24 mouse cellular contexts compared by ENCODE assay signal in genomic region chr14:40952301-40952700, GRCm38 (mm10). TPM values are rescaled to one million over a fixed set of nuclear protein-coding genes. Genes with fewer than 3 reads are reported as not detected.
DNase-seq lines count a peak whose midpoint lies in the region; ATAC-seq and TF ChIP-seq lines count a peak whose summit lies in the region.
"Had no signal": no experiment of that assay in that cellular context is flagged by ENCODE, and none has a peak within 500 bp of the region (broad histone marks: within the 10 kb centered on the region; RNA-seq: fewer than 3 reads in every experiment).

No protein-coding gene starts in this region.

- H3K4me3 ChIP-seq in hindbrain, embryonic 10.5 days: no peak overlapping the region
- no peak overlapping the region for H3K4me3 ChIP-seq in hindbrain, postnatal 0 days (ENCODE audit: low read length)
- H3K4me3 ChIP-seq in embryonic facial prominence, embryonic 10.5 days: no peak overlapping the region
- H3K4me3 ChIP-seq: embryonic facial prominence, embryonic 15.5 days; heart, adult 2 months; heart, embryonic 13.5 days; limb, embryonic 13.5 days; liver, embryonic 13.5 days; midbrain, embryonic 12.5 days had no signal

- no peak for DNase-seq in hindbrain, embryonic 10.5 days (ENCODE audit: low spot score)
- no peak for DNase-seq in hindbrain, postnatal 0 days (ENCODE audit: low spot score)
- peak; percentile 27 for DNase-seq in CD4-positive helper T cell, adult 2 months (ENCODE audit: low read depth, low spot score)
- no peak for DNase-seq in embryonic facial prominence, embryonic 10.5 days (ENCODE audit: low spot score)
- DNase-seq in induced T-regulatory cell, adult 2 months (ENCODE audit: low read depth): peak; percentile 62
- no peak for DNase-seq in Muller cell, postnatal 12 days (ENCODE audit: inconsistent ontology term)
- DNase-seq: adrenal gland, postnatal 10 days; gastrocnemius, postnatal 25 days; heart, adult 2 months; heart, postnatal 14 days; kidney, adult 9 months; kidney, postnatal 14 days; layer of hippocampus, postnatal 36 days; liver, embryonic 13.5 days; lung, adult 2 months; lung, postnatal 14 days had no signal

- no peaks in the 10 kb centered on the region for H3K27me3 ChIP-seq in hindbrain, embryonic 10.5 days (ENCODE audit: insufficient read depth, poor library complexity, severe bottlenecking)
- H3K27me3 ChIP-seq in hindbrain, postnatal 0 days (ENCODE audit: insufficient read depth, low read length): no peaks in the 10 kb centered on the region
- no peaks in the 10 kb centered on the region for H3K27me3 ChIP-seq in embryonic facial prominence, embryonic 10.5 days (replicated peaks; ENCODE audit: low read depth, poor library complexity, severe bottlenecking)
- H3K27me3 ChIP-seq: embryonic facial prominence, embryonic 15.5 days; heart, embryonic 13.5 days; limb, embryonic 13.5 days; liver, embryonic 13.5 days; midbrain, embryonic 12.5 days had no signal

- H3K9me3 ChIP-seq in hindbrain, embryonic 10.5 days: no peaks in the 10 kb centered on the region
- H3K9me3 ChIP-seq in hindbrain, postnatal 0 days (ENCODE audit: low read length): no peaks in the 10 kb centered on the region
- no peaks in the 10 kb centered on the region for H3K9me3 ChIP-seq in embryonic facial prominence, embryonic 10.5 days
- H3K9me3 ChIP-seq: embryonic facial prominence, embryonic 15.5 days; heart, embryonic 13.5 days; limb, embryonic 13.5 days; liver, embryonic 13.5 days; midbrain, embryonic 12.5 days had no signal

- H3K36me3 ChIP-seq in hindbrain, embryonic 10.5 days: peaks cover 18% of the 10 kb centered on the region
- H3K36me3 ChIP-seq in hindbrain, postnatal 0 days (ENCODE audit: insufficient read depth, low read length): no peaks in the 10 kb centered on the region
- peaks cover 25% of the 10 kb centered on the region for H3K36me3 ChIP-seq in embryonic facial prominence, embryonic 10.5 days (replicated peaks)
- H3K36me3 ChIP-seq: embryonic facial prominence, embryonic 15.5 days; limb, embryonic 13.5 days; midbrain, embryonic 12.5 days had no signal

- H3K27ac ChIP-seq in hindbrain, embryonic 10.5 days: peak overlapping the region; percentile 63
- H3K27ac ChIP-seq in hindbrain, postnatal 0 days: no peak overlapping the region
- peak overlapping the region; percentile 51 for H3K27ac ChIP-seq in embryonic facial prominence, embryonic 10.5 days (replicated peaks)
- H3K27ac ChIP-seq: embryonic facial prominence, embryonic 15.5 days; heart, adult 2 months; heart, embryonic 13.5 days; hindbrain, embryonic 14.5 days; liver, embryonic 13.5 days; midbrain, embryonic 12.5 days had no signal

- H3K4me2 ChIP-seq in hindbrain, postnatal 0 days (ENCODE audit: low read depth, low read length): no peak overlapping the region
- H3K4me2 ChIP-seq: embryonic facial prominence, embryonic 15.5 days; heart, embryonic 13.5 days; hindbrain, embryonic 14.5 days; limb, embryonic 13.5 days; liver, embryonic 13.5 days; midbrain, embryonic 12.5 days had no signal

- peaks cover 90% of the 10 kb centered on the region for H3K4me1 ChIP-seq in hindbrain, embryonic 10.5 days (replicated peaks)
- peaks cover 46% of the 10 kb centered on the region for H3K4me1 ChIP-seq in hindbrain, postnatal 0 days (ENCODE audit: insufficient read depth, low read length)
- peaks cover 94% of the 10 kb centered on the region for H3K4me1 ChIP-seq in embryonic facial prominence, embryonic 10.5 days

- WGBS in hindbrain, embryonic 10.5 days: 78% methylated on average over 3 of the region's 3 CpGs
- WGBS in hindbrain, postnatal 0 days: 89% methylated on average over 3 of the region's 3 CpGs
- WGBS in embryonic facial prominence, embryonic 10.5 days: 69% methylated on average over 3 of the region's 3 CpGs

- no peak for ATAC-seq in hindbrain, postnatal 0 days
- no peak for ATAC-seq in inflammation-experienced regulatory T-cells, adult 6 months
- ATAC-seq: intestine, embryonic 16.5 days had no signal

- H3K9ac ChIP-seq in hindbrain, postnatal 0 days (replicated peaks; ENCODE audit: low read length): no peak overlapping the region
- H3K9ac ChIP-seq: embryonic facial prominence, embryonic 15.5 days; heart, embryonic 13.5 days; hindbrain, embryonic 14.5 days; liver, embryonic 13.5 days; midbrain, embryonic 12.5 days had no signal

- no peak for TF ChIP-seq CTCF in hindbrain, postnatal 0 days (IDR thresholded peaks at IDR 0.05; ENCODE audit: low read depth)

RNA-seq across cellular contexts. Expression of gene Tspan14, which starts 14.3 kb away (rescaled TPM):
- polyA plus RNA-seq in hindbrain, embryonic 10.5 days (2016; fragmentation: Nextera tagmentation; extraction: Ambion mirVana): 95.5 and 95.7 TPM in 2 replicates
- 38.2 and 39.2 TPM in 2 replicates for total RNA-seq in hindbrain, postnatal 0 days (2014; rRNA removed)
- 30.4 and 35.2 TPM in 2 replicates for polyA plus RNA-seq in hindbrain, postnatal 0 days (2015; fragmentation: Nextera tagmentation; extraction: Ambion mirVana)
- 88.1 and 92.5 TPM in 2 replicates for polyA plus RNA-seq in embryonic facial prominence, embryonic 10.5 days (2016; fragmentation: Nextera tagmentation; extraction: Ambion mirVana)
- 10 to 100 TPM; 52.1 to 82.3 (median 65.1) TPM for polyA plus RNA-seq in inflammation-experienced regulatory T-cells, adult 6 months (2017; shearing (Covaris generic))

RNA-seq across cellular contexts. Expression of gene Sh2d4b, which starts 59.2 kb away (rescaled TPM):
- polyA plus RNA-seq in hindbrain, embryonic 10.5 days (2016; fragmentation: Nextera tagmentation; extraction: Ambion mirVana): 0.41 and 0.64 TPM in 2 replicates
- total RNA-seq in hindbrain, postnatal 0 days (2014; rRNA removed): 1.8 and 2.6 TPM in 2 replicates
- 0.54 and 0.63 TPM in 2 replicates for polyA plus RNA-seq in hindbrain, postnatal 0 days (2015; fragmentation: Nextera tagmentation; extraction: Ambion mirVana)
- 0.40 and 0.57 TPM in 2 replicates for polyA plus RNA-seq in embryonic facial prominence, embryonic 10.5 days (2016; fragmentation: Nextera tagmentation; extraction: Ambion mirVana)
- polyA plus RNA-seq in inflammation-experienced regulatory T-cells, adult 6 months (2017; shearing (Covaris generic)): 1 to 10 TPM in 1 of 3 experiments, under 1 TPM in 2; 0.39 to 1.4 (median 0.71) TPM
- total RNA-seq: megakaryocyte progenitor cell, adult 5-6 weeks had no signal

Comparison
In these comparisons a context has a peak if more than half of its experiments do, and no peak if none do; other contexts are left out.
1. DNase-seq: peak in CD4-positive helper T cell, adult 2 months (single experiment) and induced T-regulatory cell, adult 2 months (single experiment); none in hindbrain, embryonic 10.5 days (single experiment), hindbrain, postnatal 0 days (single experiment), embryonic facial prominence, embryonic 10.5 days (single experiment) and Muller cell, postnatal 12 days (single experiment).